Mouse (Mus musculus) heart, adult 2 months (tissue): ENCODE results near the gene Tgif2. TPM values are rescaled to one million over a fixed set of nuclear protein-coding genes. Genes with fewer than 3 reads are reported as not detected.
"Not testable (repeated sequence)": the region's sequence is repeated elsewhere in the genome, so short reads cannot be mapped to it uniquely, and the experiment has no call there.

ENCODE experiments used
- DNase-seq, 2 experiments: peaks; one replicate each; pipeline ENCODE4 v3.0.0; 2021
- H3K27ac ChIP-seq: fragments of 200-600 bp; 2 replicates; pipeline ENCODE4 v1.8.1; 2022
- H3K27me3 ChIP-seq: fragments of 200-500 bp; 2 replicates; pipeline ENCODE4 v1.6.1; 2012; ENCODE audit warnings: mild to moderate bottlenecking, low read length, inconsistent platforms, mixed read lengths; ENCODE audit not compliant: control insufficient read depth, insufficient read depth
- H3K36me3 ChIP-seq: fragments of 200-500 bp; 2 replicates; pipeline ENCODE4 v1.6.1; 2012; ENCODE audit warnings: low read length, inconsistent platforms; ENCODE audit not compliant: control insufficient read depth, insufficient read depth
- H3K4me1 ChIP-seq: fragments of 200-500 bp; 2 replicates; pipeline ENCODE4 v1.6.1; 2011; ENCODE audit warnings: low read length; ENCODE audit not compliant: control insufficient read depth, insufficient read depth
- H3K4me3 ChIP-seq: fragments of 200-600 bp; 2 replicates; pipeline ENCODE4 v1.8.1; 2022
- H3K79me2 ChIP-seq: fragments of 200-500 bp; replicated peaks from 2 replicates; pipeline ENCODE4 v1.6.1; 2012; ENCODE audit warnings: mild to moderate bottlenecking, inconsistent platforms, low read length, moderate library complexity, mixed read lengths; ENCODE audit not compliant: control insufficient read depth, insufficient read depth
- H3K9ac ChIP-seq: fragments of 200-500 bp; 2 replicates; pipeline ENCODE4 v1.6.1; 2012; ENCODE audit warnings: low read depth, mild to moderate bottlenecking, control low read depth, inconsistent platforms, low read length, mixed read lengths
- CTCF ChIP-seq: fragments of 200-600 bp; IDR thresholded peaks from 2 replicates; pipeline ENCODE4 v1.8.1; 2022; ENCODE audit warnings: antibody characterized with exemption, mild to moderate bottlenecking, moderate library complexity
- EP300 ChIP-seq: fragments of 200-500 bp; IDR thresholded peaks from 2 replicates; pipeline ENCODE4 v1.6.1; 2011; ENCODE audit warnings: low read depth, low read length, control low read depth; ENCODE audit not compliant: insufficient read depth
- POLR2A ChIP-seq: fragments of 200-500 bp; IDR thresholded peaks from 2 replicates; pipeline ENCODE4 v1.6.1; 2011; ENCODE audit warnings: mild to moderate bottlenecking, low read depth, low read length, control low read depth; ENCODE audit not compliant: insufficient read depth
- WGBS: fragments of 180-500 bp; shearing (Covaris S2); methylation state at CpG from one replicate; pipeline ENCODE4 v1.1.7; 2018; 5-methylcytosine and 5-hydroxymethylcytosine counted together
- intact Hi-C: fragments of 180-260 bp; cut with DNase I; formaldehyde crosslinking; loops from one replicate; pipeline ENCODE4 v1.15.1; 2025
- polyA plus RNA-seq: library from polyadenylated mRNA; depleted of rRNA; stranded (reverse); fragments of >200 nt; gene quantifications from 2 replicates; pipeline ENCODE4 v1.2.3, GENCODE M21; 2012
- total RNA-seq, 2 experiments: library from RNA; stranded (reverse); gene quantifications; 2 replicates each; pipeline ENCODE4 v1.2.3; 2021

The Tgif2 gene
- total and polyA plus RNA-seq, 3 experiments: 0.63 to 0.76 (median 0.66) TPM

GRCm38 (mm10) chr2:156815412-156815811 is 24.4 kb upstream of the Tgif2 start:
- no peaks in the 10 kb centered on the region for H3K27me3 ChIP-seq
- no peak overlapping the region for H3K27ac ChIP-seq
- DNase-seq: no peak
- H3K4me3 ChIP-seq: no peak overlapping the region
- no peaks in the 10 kb centered on the region for H3K79me2 ChIP-seq
- intact Hi-C loops: no loop called here
- H3K36me3 ChIP-seq: no peaks in the 10 kb centered on the region
- no peak overlapping the region for H3K9ac ChIP-seq
- H3K4me1 ChIP-seq: no peaks in the 10 kb centered on the region
- WGBS: 87% methylated on average over 3 of the region's 3 CpGs
- TF ChIP-seq EP300 (no peak), CTCF (no peak), POLR2A (no peak)

GRCm38 (mm10) chr2:156816116-156816515 is 23.7 kb upstream of the Tgif2 start:
- Histone ChIP-seq H3K27ac (no peak overlapping the region), H3K36me3 (no peaks in the 10 kb centered on the region), H3K4me3 (no peak overlapping the region), H3K9ac (no peak overlapping the region), H3K27me3 (no peaks in the 10 kb centered on the region), H3K79me2 (no peaks in the 10 kb centered on the region), H3K4me1 (no peaks in the 10 kb centered on the region)
- no peak for TF ChIP-seq EP300
- no peak for TF ChIP-seq CTCF
- TF ChIP-seq POLR2A: no peak
- no peak for DNase-seq
- 100% methylated on average over 1 of the region's 1 CpGs for WGBS
- intact Hi-C loops: no loop called here

- H3K9ac ChIP-seq, H3K36me3 ChIP-seq, intact Hi-C loops, H3K27me3 ChIP-seq, DNase-seq, H3K79me2 ChIP-seq, H3K4me3 ChIP-seq, H3K4me1 ChIP-seq, H3K27ac ChIP-seq: not testable (repeated sequence)
- 85% methylated on average over 6 of the region's 6 CpGs for WGBS
- TF ChIP-seq CTCF: peak; percentile 18; the same call in 1 of the 2 replicates
These were observed 14.7 kb upstream of the Tgif2 start for GRCm38 (mm10) chr2:156825128-156825527.

DNA sequence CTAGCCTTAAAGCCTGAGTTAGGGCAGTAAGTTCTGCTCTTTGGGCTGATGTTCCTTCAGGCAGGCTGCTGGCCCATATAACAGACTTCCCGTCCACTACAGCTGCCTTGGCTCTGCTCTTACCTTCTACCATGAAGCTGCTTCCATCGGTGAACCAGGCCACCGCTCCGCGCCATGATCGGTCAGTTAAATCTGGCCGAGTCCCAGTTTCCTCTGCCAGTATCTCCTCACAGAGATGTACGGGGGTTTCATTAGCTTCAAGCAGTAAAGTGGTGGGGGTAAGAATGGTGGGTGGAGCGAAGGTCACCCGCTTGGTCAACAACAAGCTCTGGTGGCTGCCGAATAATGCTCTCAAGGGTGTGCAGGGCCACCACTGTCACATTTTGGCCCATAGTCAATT is 5.5 kb upstream of the Tgif2 start:
- Histone ChIP-seq H3K27ac (no peak overlapping the region), H3K36me3 (no peaks in the 10 kb centered on the region), H3K4me1 (no peaks in the 10 kb centered on the region), H3K79me2 (no peaks in the 10 kb centered on the region), H3K4me3 (no peak overlapping the region), H3K27me3 (no peaks in the 10 kb centered on the region), H3K9ac (no peak overlapping the region)
- DNase-seq: no peak
- WGBS: 97% methylated on average over 11 of the region's 11 CpGs
- TF ChIP-seq EP300 (no peak), CTCF (no peak), POLR2A (no peak)
- intact Hi-C loops: no loop called here

DNA sequence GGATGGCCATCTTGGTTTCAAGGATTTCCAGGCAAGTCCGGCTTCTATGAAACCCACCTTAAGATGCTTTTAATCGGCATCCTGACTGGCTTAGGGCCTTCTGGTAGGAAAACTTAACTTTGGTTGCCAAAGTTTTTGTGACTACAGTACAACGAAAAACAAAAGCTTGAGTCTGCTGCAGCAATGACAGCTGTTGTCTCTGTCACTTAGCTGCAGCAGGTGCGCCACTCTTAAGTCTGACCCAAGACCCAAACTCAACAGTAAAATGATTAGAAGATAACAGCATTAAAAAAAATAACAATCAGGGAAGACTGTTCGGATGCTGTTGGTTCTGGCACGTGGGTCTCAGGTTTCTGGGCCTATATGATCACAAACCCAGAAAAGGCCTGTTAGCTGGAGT is 968 bp upstream of the Tgif2 start:
- H3K36me3 ChIP-seq: no peaks in the 10 kb centered on the region
- no peak overlapping the region for H3K4me3 ChIP-seq
- no peak for DNase-seq
- H3K27ac ChIP-seq: no peak overlapping the region
- TF ChIP-seq EP300 (no peak), POLR2A (no peak), CTCF (no peak)
- H3K9ac ChIP-seq: no peak overlapping the region
- intact Hi-C loops: no loop called here
- WGBS: 76% methylated on average over 6 of the region's 6 CpGs
- peaks cover 3% of the 10 kb centered on the region; the same call in 1 of the 2 replicates for H3K4me1 ChIP-seq
- H3K27me3 ChIP-seq: no peaks in the 10 kb centered on the region
- no peaks in the 10 kb centered on the region for H3K79me2 ChIP-seq

DNA sequence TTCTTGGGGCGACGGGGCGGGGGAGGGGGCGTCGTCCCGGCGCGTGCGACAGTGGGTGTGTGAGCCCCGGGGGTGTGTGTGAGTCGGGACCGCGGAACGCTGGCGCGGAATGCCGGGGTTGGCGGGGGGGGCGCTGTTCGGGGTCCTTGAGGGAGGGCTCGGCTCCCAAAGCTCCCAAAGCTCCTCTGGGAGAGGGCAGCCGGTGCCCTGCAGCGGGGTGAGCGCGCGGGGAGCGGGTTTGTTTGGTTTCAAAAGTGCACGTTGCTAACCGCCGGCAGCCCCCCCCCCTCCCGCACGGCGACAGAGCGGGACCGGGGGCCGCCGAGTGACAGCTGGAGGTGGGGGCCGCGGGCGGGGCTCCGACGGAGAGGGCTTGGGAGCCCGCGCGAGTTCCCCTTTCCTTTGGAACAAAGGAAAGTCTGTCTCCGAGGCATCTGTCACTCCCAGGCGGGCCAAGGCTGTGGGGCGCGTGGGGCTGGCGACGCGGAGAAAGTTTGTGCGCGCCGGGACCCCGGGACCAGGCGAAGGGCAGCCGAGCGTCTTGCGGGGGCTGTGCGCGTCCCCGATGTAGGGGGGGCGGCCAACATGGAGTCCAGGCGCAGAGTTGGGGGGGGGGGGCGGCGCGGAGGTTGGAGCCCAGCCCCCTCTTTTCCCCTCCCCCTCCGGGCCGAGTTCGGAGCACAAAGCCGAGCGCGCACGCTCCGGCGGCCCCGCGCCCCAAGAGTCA is 657 bp downstream of the Tgif2 start:
- Histone ChIP-seq H3K27me3 (no peaks in the 10 kb centered on the region), H3K36me3 (no peaks in the 10 kb centered on the region), H3K79me2 (no peaks in the 10 kb centered on the region), H3K9ac (peak overlapping the region; percentile 70), H3K27ac (no peak overlapping the region; the same call in 1 of the 2 replicates), H3K4me3 (peak overlapping the region; percentile 63), H3K4me1 (peaks cover 3% of the 10 kb centered on the region; the same call in 1 of the 2 replicates)
- intact Hi-C loops: loop anchor here (10.0 kb wide), 1 partner anchor 296 kb away; the partner anchor contains the start of gene Aar2
- under 1% methylated on average over 70 of the region's 79 CpGs for WGBS
- peak; percentile 39 to 54 for DNase-seq
- TF ChIP-seq POLR2A (no peak), CTCF (no peak), EP300 (no peak)
